Mouse (Mus musculus) fibroblast of lung, adult 2 months (primary cell): ENCODE measurements at regions not wholly inside any gene's neighbourhood (a gene's known extent, or its start where the extent isn't known, plus 50 kb on each side); places are given as distances from the start of the nearest gene placed in this dataset.

Experiments used
- DNase-seq: peaks from one replicate; pipeline ENCODE4 v3.0.0-alpha.2; 2011; ENCODE audit warnings: low read depth

DNA sequence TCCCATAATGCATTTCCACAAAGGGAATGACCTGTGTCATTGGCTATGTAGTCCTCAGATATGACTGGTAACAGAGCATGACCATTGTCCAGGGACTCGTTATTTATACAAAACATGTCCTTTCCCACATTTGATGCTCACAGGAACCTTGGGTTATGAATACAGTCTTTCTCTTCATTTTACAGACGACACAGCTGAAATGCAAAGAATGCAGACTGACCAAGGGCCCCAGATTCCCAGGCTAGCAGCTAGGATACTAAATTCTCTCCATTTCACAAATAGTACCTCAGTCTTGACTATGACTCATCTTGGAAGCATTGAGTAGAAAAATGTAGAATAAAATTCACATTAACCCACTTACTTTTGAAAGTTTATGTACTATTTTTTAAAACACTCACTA, 182.7 kb upstream of the Sox4 start:
- peak; percentile 69 for DNase-seq

DNA sequence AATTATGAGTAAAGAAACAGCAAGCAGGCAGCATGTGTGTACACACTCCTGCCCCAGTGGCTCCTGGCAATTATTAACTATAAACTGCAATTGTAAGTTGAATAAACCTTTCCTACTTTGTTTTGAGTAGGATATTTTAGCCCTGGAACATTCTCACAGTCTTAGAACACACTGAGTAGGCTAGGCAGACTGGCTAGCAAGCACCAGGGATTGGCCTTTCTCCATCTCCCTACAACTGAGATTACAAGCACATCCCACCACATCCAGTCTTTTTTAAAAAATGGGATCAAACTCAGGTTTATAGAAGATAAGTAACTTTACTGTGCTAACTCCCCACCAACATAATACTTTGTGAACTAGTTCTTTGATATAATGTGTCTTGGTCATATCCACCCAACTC, 174.0 kb upstream of the Sox4 start:
- DNase-seq = no peak

DNA sequence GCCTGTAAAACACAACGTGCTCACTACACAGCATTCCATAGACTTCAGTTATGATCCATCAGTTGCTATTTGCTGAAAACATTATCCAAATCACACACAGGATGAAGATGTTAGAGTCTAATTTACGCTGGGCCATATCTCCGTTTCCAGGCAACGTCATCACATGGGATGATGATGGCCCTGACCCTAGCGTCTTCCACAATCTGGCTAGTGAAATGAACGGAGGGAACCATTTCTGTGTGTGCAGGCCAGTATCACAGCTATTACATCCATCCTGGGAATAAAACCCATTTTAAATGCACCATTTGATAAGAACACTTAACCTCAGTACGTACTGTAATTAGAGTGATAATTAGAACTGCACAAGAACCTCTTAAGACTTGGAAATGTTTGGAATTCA, 170.0 kb upstream of the Sox4 start:
- no peak for DNase-seq

DNA sequence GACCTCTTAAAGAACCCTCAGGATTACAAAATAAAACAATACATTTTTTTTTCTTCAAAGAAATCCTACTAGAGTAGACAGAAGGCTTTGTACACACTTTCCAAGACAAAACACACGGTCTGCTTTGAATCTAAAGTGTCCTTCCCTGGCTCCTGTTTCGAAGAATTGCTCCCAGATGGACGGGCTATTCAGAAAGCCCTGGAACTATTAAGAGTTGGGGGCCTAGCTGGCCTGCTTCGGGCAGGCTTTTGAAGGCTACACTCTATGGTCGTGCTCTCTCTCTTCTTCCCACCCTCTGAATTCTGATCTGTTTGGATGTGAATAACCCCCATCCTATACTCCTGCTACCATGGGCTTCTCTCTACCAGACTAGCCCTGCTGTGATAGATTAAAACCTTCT, 167.6 kb upstream of the Sox4 start:
- DNase-seq = no peak

DNA sequence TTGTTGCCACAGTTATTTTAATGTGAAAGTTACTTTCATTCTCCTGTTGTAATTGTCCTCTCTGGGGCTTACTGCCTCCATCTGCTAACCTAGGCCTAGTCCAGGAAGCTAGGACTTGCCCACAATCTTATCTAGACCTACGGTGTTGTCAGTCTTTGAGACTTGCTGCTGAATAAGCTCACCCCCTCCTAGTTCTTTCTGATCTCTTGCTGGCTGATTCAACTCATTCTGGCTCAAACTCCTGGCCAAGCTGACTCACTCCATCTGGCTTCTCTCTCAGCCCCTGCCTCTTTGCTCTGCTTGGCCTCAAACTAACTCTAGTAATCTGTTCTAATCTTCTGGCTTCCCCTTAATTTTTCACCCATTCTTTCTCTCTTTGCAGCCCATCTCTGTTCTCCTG, 165.8 kb upstream of the Sox4 start:
- peak; percentile 37 for DNase-seq

DNA sequence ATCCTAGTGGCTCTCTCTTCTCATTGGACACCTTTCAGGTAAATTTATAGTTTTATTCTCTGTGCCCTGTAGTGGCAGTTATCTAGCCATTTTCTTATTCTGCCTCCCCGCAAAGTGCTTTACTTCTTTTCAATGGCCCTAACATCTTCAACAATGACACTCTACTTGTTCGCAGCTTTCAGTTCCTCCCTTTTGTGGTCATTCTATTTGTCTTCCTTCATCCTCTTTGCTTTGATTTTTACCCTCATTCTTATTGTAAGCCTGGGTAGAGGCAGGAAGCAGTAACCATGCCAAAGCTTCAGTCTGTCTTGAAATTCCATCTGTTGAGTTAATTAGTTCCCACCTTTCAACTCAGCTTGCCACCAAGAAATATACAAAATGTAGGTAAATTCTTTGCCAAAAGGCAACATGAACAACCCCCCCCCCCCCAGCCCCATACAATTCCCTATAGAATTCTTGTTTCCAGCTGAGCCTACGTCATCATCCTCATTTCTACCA, 161.5 kb upstream of the Sox4 start:
- no peak for DNase-seq

DNA sequence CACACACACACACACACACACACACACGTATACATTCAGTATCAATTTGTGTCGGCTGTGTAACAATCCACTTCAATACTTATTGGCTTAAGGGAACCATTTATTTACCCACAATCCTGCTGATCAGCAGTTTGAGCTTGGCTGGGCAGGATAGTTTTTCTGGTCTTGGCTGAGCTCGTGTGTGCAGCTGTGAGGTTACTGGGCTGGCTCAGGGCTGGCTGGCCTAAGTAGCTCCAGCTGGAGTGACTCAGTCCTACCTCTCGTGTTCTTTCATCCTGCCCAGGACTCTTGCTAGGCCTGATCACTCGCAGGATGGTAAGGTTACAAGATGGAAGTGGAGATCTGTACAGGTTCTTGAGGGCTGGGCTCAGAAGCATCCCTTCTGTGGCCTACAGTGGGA, 156.6 kb upstream of the Sox4 start:
- DNase-seq = peak; percentile 88

DNA sequence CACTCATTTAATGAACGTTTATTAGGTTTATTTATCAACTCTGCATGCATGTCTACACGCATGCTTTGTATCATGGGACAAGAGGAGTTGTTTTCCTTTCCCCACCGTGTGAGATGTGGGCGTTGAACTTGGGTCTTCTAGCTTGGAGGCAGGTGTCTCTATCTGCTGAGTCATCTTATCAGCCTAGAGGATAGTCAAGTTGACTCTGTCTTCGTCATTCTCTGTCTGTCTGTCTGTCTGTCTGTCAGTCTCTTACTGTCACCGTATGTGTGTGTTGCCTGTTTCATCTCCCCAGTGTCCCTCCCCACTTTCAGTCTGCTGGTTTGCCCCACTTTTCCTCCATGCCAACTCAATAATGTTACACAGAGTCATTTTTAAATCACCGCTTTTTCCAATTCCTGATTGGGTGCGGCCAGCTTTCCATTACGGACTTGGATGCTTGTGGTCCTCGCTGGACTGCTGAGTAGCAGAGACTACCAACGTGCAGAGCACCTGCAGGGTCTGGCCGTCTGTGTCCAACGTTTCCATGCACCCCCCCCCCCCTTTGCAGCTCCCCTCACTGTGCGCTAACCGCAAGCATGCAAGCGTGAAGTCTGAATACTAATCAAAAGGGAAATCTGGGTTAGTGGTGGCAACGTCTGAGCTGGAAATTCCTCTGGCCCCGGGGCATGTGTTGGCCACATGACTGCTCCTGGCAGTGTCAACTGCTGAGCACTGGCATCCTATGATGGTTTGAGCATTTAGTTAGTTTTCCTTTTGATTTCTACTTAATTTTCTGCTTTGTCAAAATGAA, 155.7 kb upstream of the Sox4 start:
- peak; percentile 86 for DNase-seq

DNA sequence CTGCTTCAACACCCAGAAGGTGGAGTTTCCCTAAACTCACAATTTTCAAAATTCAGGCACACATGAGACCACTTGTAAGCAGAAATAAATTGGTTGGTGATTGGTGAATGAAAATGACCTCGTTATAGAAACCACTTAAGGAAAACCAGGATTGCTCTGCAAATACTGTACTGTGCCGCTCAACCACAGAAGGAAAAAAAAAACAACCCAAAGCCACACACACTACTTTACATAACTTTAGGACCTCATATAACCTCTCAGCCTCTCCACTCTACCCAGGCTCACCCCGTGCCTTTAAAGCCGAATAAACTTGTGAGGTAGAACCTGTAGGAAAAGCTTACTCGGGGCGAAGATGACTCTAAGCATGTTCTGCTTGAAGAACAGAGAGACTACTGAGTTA, 154.7 kb upstream of the Sox4 start:
- DNase-seq = no peak

DNA sequence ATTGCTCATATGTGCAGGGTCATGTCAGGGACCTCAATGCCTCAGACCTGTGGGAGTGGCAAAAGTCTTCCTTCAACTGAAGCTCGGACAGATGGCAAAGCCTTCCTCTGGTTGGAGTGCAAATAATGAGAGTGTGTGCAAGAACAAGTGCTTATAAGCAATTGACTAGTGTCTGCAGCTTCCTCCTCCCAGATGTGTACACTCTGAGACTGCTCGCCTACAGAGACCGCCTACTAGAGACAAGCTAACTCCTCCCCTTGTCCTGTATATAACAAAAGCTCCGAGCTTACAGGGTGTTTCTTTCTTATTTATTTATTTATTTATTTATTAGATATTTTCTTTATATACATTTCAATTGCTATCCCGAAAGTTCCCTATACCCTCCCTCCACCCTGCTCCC, 138.7 kb upstream of the Sox4 start:
- DNase-seq = no peak

DNA sequence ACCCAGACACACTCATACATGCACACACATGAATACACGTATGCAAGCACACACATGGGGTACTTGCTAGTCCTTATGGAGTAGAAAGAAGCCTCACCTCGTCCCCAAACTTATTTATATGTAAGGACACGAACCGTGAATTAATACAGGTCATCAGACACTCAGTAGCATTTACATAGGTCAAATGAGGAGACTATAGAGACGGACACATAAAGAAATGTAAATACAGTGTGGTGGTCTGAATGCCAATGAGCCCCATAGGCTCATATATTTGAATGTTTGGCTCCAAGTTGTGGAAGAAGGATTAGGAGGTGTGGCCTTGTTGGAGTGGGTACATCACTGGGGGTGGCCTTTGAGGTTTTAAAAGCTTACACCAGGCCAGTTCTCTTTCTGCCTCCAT, 133.3 kb upstream of the Sox4 start:
- no peak for DNase-seq

DNA sequence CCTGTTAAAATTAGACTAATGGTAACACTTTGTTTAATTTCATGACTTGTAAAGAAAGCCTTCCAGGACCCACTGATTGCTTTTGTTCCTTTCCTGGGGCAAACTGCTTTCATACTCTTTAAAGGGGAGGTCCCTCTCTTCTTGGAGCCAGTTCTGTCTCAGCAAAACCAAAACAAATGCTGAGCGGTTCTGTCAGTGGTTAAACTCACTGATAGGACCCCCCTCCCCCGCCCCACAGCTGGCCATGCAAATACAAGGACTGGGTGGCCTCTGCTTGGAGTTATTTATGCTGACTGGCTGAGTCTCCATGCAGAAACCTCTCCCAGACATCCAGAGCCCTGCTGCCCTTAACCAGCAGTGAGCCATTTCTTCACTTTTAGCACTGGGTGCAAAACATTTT, 127.6 kb upstream of the Sox4 start:
- no peak for DNase-seq

DNA sequence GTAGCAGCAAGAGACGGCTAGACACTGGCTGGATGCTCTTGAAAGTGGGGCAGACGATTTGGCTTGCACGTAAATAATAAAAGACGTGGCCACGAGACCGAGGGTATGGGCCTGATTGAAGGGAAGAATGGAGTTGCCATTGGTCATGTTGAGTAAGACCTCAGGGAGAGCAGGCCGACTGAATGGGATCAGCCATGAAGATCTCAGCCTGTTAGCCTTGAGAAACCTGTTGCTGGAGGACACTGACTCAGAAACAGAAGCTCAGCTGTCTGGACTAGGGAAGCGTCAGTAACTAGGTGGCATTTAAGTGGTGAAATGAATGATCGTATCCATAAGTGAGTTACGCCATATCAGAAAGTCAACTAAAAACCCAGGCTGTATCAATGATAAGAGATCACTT, 126.3 kb upstream of the Sox4 start:
- no peak for DNase-seq

DNA sequence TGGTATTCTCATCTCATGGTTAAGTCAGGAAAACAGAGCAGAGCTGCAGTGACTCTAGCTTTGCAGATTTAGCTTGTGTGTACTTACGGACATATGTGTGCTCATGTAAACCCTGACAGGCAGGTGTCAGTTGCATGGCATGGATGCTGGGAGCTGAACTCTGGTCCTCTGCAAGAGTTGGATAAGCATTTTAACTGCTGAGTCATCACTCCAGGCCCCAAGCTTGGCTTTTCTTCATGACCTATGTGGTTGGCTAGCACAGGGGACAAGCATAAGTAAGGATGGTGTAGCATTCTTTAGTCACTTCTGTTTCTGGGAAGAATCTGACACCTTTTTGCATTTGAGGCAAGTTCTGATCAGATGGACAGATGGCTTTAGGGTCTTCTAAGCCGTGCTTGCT, 120.1 kb upstream of the Sox4 start:
- no peak for DNase-seq

DNA sequence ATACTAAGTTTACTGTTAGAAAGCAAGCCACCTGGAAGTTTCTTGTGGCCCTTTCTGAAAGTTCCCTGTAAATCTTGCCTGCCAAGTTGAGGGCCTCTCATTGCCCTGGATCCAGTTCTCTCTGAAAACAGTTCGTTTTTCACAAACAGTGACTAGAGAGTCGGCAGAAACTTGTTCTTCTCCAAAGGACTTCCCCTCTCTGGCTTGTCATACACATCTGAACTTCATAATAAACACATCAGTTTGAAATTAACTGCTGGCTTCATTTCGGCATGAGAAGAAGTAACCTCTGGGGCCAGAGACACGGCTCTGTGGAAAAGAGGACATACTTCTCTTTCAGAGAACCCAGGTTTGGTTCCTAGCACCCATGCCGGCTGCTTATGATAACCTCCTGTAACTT, 110.4 kb upstream of the Sox4 start:
- DNase-seq = no peak

DNA sequence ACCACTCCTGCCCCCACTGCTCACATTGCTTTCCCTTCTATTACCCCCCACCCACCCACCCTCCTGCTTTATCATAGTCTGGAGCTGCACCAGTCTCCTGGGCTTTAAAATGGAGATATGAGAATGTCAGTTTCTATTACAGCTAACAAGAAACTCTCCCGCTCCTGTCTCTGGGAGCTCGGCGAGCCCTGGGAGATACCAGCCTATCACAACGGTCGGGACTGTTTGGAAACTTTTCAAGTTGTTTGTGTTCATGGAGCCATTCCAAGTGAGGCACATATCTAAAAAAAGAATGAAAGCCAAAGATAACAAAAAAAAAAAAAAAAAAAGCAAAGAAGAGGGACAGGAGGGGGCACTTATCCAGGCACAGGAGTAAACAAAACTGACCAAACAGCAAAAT, 105.2 kb upstream of the Sox4 start:
- DNase-seq = no peak

DNA sequence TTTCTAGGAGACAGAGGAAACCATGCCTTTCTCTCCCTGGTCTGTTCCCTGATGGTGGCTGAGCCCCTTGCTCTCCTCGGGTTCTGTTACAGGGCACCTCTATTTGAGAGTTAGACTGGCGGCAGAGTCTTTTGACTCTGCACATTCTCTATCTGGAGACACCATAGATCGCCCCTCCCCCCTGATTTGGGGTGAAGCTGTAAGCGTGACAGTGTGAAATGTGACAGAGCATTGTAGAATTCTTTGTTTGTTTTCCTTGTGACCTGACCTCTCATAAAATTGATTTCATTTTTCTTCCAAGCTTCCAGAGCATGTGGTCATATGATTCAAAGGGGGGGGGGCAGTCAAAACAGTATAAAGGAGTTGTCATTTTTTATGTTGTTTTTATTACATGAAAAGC, 96.2 kb upstream of the Sox4 start:
- no peak for DNase-seq

DNA sequence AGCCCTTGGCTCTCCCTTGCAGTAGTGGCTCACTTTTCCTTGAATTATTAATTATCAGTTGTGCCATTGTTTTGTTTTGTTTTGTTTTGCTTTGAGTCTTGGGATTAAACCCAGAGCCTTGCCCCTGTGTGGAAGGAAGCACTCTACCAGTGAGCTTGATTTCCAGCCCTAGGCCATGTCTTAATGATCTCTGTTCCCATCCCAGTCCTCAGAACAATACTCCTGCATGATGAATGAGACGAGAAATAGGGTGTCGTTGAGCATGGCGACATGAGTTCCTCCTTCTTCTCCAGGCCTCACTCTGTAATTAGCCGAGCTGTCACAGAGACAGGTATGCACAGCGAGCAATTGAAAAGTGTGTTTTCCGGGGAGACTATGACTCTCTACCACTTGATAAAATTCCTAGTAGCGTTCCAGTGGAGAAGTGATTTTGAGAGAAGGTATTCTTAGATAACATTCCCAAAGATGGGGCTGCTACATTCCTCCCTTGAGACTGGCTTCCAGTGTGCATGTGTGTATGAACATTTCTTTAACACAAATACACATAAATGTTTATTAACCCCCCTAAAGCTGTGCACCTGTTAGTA, 95.6 kb upstream of the Sox4 start:
- DNase-seq = no peak

DNA sequence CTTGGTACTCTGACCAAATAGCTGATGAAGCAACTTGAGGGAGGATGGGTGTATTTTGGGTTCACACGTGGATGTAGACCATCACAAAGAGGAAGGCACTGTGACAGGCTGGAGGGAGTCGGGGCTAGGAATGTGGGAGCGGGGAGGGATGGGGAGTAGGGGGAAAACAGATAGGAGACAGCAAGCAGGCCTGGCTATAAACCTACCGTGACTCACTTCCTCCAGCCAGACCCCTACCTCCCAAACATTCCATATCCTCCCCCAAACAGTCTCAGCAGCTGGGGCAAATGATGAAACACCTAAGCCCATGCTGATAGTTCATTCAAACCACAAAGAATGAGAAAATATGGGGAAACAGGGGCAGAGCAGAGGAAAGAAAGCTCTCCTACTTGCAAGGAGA, 91.1 kb upstream of the Sox4 start:
- DNase-seq = no peak

DNA sequence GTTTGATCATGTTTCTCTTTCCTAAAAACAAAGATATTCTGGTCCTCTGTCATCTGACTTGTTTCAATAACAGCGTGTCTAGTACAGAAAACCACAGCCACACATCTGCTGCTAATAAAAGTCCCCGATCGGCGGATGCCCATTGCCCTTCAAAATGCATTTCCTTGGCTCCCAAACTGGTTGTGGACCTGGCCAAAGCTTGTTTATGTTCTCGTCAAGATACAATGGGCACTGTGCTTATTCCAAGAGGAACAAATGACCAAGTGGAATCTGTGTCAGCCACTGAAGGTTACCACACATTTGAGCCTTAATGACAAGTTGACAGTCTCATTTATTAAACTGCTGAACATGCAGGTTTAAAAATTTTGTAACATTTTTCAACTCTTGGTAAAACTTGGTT, 86.8 kb upstream of the Sox4 start:
- DNase-seq = peak; percentile 68

DNA sequence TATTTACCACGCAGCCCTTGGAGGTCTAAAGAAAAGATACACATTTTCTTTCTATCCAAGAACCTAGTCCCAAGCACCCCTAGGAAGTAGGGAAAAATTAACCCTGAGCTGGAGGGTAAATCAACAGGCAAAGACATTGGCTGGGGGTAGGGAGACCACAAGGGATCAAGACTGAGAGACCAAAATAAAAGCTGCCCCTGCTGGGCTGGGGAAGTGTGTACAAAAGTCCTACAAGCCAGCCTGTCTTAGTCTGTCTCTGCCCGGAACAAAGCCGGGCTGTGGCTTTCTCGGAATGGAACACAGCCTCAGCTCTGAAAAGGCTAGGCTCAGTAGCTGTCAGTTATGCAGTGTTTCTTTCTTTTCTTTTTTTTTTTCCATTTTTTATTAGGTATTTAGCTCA, 81.4 kb upstream of the Sox4 start:
- no peak for DNase-seq

DNA sequence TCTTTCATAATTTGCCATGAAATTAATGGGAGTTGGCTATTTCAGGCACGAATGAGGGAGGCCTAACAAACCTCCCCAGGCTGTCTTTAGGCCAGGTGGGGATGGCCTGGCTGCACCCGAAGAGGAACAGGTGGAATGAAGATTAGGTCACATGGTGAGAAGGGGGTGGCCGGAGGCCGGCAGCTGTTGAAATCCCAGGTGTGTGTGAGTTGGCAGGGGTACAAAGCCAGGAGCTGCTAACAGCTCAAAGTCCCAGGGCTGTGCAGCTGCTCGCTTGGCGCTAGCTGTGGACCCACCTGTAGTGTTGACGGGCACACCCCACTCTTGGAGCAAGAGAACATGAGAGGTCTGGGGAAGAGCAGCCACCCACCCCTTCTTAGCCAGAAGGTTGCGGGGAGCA, 80.9 kb upstream of the Sox4 start:
- no peak for DNase-seq

DNA sequence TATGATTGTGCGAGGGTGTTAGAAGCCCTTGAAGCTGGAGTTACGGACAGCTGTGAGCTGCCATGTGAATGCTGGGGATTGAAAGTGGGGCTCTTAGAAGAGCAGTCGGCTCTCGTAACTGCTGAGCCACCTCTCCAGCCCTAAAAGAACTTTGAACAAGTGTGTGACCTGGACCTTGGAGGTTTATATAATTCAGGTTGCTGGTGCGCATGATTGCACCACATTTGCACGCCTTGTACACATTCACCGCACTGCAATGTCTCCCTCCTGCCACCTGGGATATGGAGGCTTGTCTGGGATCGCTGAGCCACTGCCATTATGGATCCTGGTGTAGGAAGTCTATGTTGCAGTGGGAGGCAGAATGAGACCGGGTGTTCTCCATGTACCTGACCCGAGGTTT, 73.6 kb upstream of the Sox4 start:
- no peak for DNase-seq

DNA sequence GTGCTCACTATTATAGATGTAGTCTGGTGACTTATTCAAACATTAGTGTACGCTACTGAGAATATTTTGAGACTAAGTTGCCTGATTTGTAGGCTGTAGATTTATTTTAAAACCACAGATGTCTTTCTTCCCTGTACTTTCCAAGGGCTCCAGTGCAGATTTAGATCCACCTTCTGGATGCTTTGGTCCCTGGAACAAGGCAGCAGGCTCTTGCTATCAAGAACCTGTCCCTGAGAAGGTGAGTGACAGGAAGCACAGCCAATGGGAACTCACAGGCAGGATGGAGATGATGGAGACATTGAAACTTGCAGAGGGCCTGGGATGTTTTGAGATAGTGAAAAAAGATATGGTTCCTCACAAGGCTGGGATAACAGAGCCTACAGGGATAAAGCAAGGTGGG, 70.0 kb upstream of the Sox4 start:
- no peak for DNase-seq
